9 mouse cellular contexts compared by ENCODE assay signal in genomic region chr15:83857129-83857528, GRCm38 (mm10).
DNase-seq lines count a peak whose midpoint lies in the region; ATAC-seq lines count a peak whose summit lies in the region.
"Had no signal": no experiment of that assay in that cellular context is flagged by ENCODE, and none has a peak within 500 bp of the region (broad histone marks: within the 10 kb centered on the region; RNA-seq: fewer than 3 reads in every experiment).

No protein-coding gene starts in this region.

- no peak overlapping the region for H3K4me2 ChIP-seq in liver, embryonic 12.5 days
- H3K4me2 ChIP-seq in neural tube, embryonic 11.5 days (ENCODE audit: low read depth) = no peak overlapping the region

- no peak for ATAC-seq in liver, embryonic 12.5 days
- ATAC-seq in neural tube, embryonic 11.5 days (ENCODE audit: insufficient read depth, low FRiP score, low TSS enrichment) = no peak

- WGBS in liver, embryonic 12.5 days (ENCODE audit: insufficient replicate concordance) = 17% methylated on average over 8 of the region's 8 CpGs
- WGBS in neural tube, embryonic 11.5 days = 19% methylated on average over 8 of the region's 8 CpGs

- H3K4me3 ChIP-seq in liver, embryonic 12.5 days = no peak overlapping the region
- H3K4me3 ChIP-seq in neural tube, embryonic 11.5 days (ENCODE audit: low read depth, low read length) = no peak overlapping the region

- H3K9me3 ChIP-seq in liver, embryonic 12.5 days (replicated peaks) = no peaks in the 10 kb centered on the region
- no peaks in the 10 kb centered on the region for H3K9me3 ChIP-seq in neural tube, embryonic 11.5 days (ENCODE audit: control insufficient read depth, low read length)

- H3K27me3 ChIP-seq in liver, embryonic 12.5 days (replicated peaks) = no peaks in the 10 kb centered on the region
- no peaks in the 10 kb centered on the region for H3K27me3 ChIP-seq in neural tube, embryonic 11.5 days (ENCODE audit: control insufficient read depth, insufficient read depth, low read length)

- peak; percentile 35 for DNase-seq in liver
- peak; percentile 58 for DNase-seq in adrenal gland, adult 2 months
- peak; percentile 77 for DNase-seq in embryo, embryonic 10.5 days (ENCODE audit: low spot score)
- DNase-seq in gastrocnemius, postnatal 4 days (ENCODE audit: low spot score in 2 of 2) = peak; percentile 43 to 69
- peak; percentile 75 to 76 for DNase-seq in layer of hippocampus, postnatal 14 days (ENCODE audit: low spot score in 2 of 2)
- peak; percentile 78 for DNase-seq in neural tube, embryonic 11.5 days (ENCODE audit: low spot score)
- peak; percentile 58 to 64 for DNase-seq in urinary bladder, postnatal 36 days (ENCODE audit: low spot score in 2 of 2)

- no peaks in the 10 kb centered on the region for H3K4me1 ChIP-seq in liver, embryonic 12.5 days
- no peaks in the 10 kb centered on the region for H3K4me1 ChIP-seq in neural tube, embryonic 11.5 days (ENCODE audit: control insufficient read depth, insufficient read depth, low read length)

- H3K9ac ChIP-seq in liver, embryonic 12.5 days = no peak overlapping the region
- no peak overlapping the region for H3K9ac ChIP-seq in neural tube, embryonic 11.5 days (ENCODE audit: low read length)

- H3K27ac ChIP-seq in liver, embryonic 12.5 days = no peak overlapping the region
- no peak overlapping the region for H3K27ac ChIP-seq in neural tube, embryonic 11.5 days (ENCODE audit: low read depth, low read length)
- H3K27ac ChIP-seq: macrophage had no signal

- H3K36me3 ChIP-seq in liver, embryonic 12.5 days = no peaks in the 10 kb centered on the region
- no peaks in the 10 kb centered on the region for H3K36me3 ChIP-seq in neural tube, embryonic 11.5 days (ENCODE audit: control insufficient read depth, insufficient read depth, low read length)
